Mouse (Mus musculus): ENCODE data around the gene Vmn1r69. TPM values are rescaled to one million over a fixed set of nuclear protein-coding genes. Genes with fewer than 3 reads are reported as not detected.

The Vmn1r69 gene
- total RNA-seq (2021): not detected
- long read RNA-seq, experiment 1: 0 reads
- long read RNA-seq, experiment 2: 0 reads

- no peak for DNase-seq (ENCODE audit: low spot score in 2 of 2)
These were observed at the start of gene Vmn1r69 for GRCm38 (mm10) chr7:10613559-10613958. Gene Vmn1r69, minus strand, starts transcription at chr7:10613659.

GRCm38 (mm10) chr7:10631232-10631631 is 17.8 kb upstream of the Vmn1r69 start, which contains the start of gene Vmn1r70:
Gene Vmn1r70, plus strand, starts transcription at chr7:10631532.
- DNase-seq (ENCODE audit: low spot score in 2 of 2): no peak

DNA sequence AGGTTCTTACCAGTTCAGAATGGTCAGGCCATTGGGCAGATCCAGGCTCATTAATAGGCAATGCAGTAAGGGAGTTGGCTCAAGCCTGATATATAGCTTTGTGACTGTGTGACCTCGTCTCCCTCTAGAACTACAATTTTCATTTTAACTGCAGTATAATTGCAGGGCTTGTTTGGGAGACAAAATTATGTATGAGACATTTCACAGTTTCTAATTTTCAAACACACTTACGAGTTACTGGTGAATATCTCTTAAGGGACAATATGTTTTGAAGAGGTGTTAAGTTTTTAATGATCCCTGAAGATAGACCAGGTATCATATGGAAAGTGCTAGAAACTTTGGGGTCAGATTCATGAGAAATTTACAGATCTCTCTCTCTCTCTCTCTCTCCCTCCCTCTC is 55.1 kb downstream of the Vmn1r69 start, which contains the start of gene Vmn1r68:
Vmn1r68 (minus strand) TSS at position 101 of the 400 bp plus-strand sequence.
- no peak for DNase-seq (ENCODE audit: low spot score in 2 of 2)

Other genes with a start within 250 kb of the Vmn1r69 start
- gene Vmn1r67, start 170.3 kb downstream of the Vmn1r69 start, total RNA-seq (2021): not detected
- 10 to 100 TPM; 17.4 to 19.0 TPM for gene Zik1, start 118.3 kb downstream of the Vmn1r69 start, total RNA-seq (2021)
- not detected for gene Vmn1r68, start 55.2 kb downstream of the Vmn1r69 start, total RNA-seq (2021)
- gene Vmn1r70, start 17.9 kb upstream of the Vmn1r69 start, total RNA-seq (2021): not detected
- not detected for gene Nlrp4b, start 74.1 kb upstream of the Vmn1r69 start, total RNA-seq (2021)
- gene Vmn1r71, start 140.7 kb upstream of the Vmn1r69 start, total RNA-seq (2021): not detected